Mouse (Mus musculus) adrenal gland (tissue): ENCODE measurements around the gene Olfr129.

ENCODE experiments used
- intact Hi-C: fragments of 180-260 bp; cut with DNase I; formaldehyde crosslinking; loops from one replicate; pipeline ENCODE4 v1.15.1; 2025
- long read RNA-seq, 2 experiments: library from polyadenylated mRNA; unstranded; transcript quantifications; one replicate each; pipeline ENCODE4 v2.0.0; 2020; ENCODE audit warnings: borderline replicate concordance in 1 of 2; ENCODE audit not compliant: insufficient replicate concordance in 1 of 2

Olfr129 gene
- long read RNA-seq, experiment 1 = 0 reads
- long read RNA-seq, experiment 2 = 0 reads

DNA sequence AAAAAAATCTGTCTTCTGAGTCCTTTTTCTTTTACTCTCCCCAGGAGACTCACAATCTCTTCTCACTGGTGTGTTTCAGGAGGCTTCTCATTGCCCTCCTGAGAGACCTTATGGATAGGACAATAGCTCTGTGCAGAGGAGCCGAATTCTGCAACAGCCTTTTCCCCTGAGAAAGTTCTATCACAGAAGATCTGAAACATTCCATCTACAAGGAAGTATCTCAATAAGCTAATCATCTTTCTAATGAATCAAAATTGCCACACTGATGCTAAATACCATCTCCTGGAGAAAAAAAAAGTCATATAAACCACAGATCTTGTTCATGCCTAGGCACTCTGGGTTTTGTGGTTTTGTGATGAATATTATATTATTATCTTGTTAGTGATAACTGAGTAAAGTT lies at the start of gene Olfr129:
Gene Olfr129 (minus strand): TSS at position 101 of the 400 bp plus-strand sequence.
- intact Hi-C loops = no loop called here

DNA sequence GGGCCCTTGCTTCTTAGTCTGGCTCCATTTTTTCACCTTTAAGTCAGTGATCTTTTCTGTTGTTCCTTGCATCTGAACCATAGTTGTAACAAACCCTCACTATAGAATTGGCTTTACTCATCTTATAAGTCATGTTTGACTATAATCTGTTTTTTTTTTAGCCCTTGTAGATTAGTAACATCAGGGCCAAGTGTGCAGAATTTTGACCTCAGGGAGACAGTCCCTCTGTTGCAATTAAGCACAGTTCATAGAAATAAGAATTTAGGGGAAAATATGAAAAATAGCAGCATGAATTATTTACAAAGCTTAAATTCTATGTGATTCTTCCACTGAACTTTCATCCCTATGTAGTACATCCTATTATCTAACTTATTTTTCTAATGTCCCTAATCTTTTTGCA lies 28.7 kb upstream of the Olfr129 start, which contains the start of gene Olfr131:
Gene Olfr131 (minus strand): TSS at position 101 of the 400 bp plus-strand sequence.
- intact Hi-C loops = no loop called here

DNA sequence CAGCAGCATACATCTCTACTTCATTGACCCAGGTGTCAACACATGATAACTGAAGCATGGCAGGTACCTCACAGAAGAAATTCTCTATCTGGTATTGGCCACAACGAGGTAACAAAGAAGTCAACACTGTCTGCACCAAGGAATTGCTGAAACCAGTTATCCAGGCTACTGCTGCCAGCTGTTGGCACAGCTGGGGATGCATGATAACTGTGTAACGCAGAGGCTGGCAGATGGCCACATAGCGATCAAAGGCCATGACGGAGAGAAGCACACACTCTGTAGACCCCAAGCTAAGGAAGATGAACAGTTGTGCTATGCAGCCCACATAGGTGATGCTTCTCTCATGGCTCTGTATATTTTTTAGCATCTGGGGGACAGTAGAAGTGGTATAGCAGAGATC lies 22.5 kb upstream of the Olfr129 start:
- intact Hi-C loops = no loop called here

DNA sequence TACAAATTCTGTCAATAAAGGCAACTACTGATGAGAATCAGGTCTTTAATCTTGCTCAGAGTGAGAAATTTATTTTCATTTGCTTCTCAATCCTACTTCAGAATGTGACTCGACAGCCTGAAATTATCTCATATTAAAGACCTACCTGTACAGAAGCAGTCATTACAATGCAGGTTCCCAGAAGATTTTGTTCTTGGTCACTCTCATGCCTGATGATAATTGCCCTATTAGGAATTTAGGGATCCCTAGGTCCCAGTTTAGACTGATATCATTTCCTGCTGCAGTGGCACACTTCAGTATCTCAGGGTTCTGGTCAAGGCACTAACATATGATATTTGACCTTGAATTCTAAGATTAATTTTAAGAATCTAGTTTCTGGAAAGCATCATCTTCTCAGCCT lies 3.7 kb upstream of the Olfr129 start, which contains the start of gene Olfr130:
Gene Olfr130 (plus strand): TSS at position 301 of the 400 bp plus-strand sequence.
- intact Hi-C loops = no loop called here

DNA sequence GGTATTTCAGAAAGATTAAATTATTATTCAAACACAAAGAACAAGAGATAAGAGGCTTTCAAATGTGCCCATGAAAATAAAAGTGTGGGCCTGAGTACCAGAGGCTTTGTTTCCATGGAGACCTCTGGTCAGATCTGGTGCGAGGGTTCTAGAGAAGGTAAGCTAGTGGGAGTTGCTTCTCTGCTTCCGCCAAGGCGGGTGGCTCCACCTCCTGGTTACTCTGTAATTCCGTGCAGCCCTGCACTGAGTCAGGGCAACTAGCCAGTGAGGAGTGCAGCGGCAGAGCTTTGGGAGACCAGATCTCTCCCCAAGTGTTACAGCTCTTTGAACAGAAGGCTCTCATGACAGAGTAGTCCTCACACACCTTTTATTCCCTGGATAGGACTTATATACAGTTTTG lies 33.6 kb downstream of the Olfr129 start:
- intact Hi-C loops = no loop called here

DNA sequence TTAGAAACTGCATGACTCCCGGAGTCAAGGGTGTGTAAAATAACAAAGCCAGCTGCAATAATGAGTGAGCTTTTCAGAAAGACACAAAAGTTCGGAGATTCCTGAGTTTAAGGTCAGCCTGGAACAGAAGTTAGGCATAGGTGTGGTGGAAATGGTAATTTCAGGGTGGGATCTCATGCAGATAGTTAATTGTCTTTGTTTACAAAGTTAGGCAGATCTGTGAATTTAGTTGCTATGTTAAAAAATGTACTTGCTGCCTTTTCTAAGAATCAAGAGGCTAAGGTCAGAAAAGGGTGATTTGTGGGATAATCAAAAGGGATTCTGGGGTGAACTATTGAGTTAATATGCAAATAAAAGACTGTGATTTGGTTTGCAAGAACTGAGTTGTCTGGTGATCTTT lies 43.5 kb downstream of the Olfr129 start:
- intact Hi-C loops = no loop called here

DNA sequence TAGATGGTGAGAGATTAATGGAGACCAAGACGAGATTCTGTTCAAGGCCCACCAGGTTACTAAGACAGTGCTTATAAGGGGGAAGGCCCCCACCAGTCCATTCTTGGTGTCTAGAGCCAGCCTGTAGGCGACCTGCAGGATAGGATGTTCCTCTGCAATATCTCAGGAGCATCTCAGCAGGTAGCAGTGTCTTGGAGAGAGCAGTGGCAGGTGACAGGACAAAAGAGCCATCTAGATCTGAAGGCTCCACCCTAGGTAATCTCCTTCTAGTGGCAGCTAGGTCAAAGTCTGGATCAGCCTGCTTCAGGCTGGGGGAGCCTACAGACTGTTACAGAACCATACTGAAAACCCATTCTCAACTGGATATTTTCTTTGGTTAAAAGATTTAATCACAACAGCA lies 54.9 kb downstream of the Olfr129 start:
- intact Hi-C loops = no loop called here
